Mouse (Mus musculus) kidney, adult 18-20 months (tissue): ENCODE measurements around the gene Sh3d21.
A peak's percentile ranks its signal among the peaks of the same experiment; 100 is the strongest.

Source experiments
- DNase-seq: peaks from one replicate; pipeline ENCODE4 v3.0.0; 2021

Sh3d21 gene

GRCm38 (mm10) chr4:126105131-126105783 lies 58.0 kb downstream of the Sh3d21 start:
- DNase-seq, result no peak

- DNase-seq, result peak; percentile 83
These were observed 58.8 kb downstream of the Sh3d21 start for GRCm38 (mm10) chr4:126104261-126105075.

GRCm38 (mm10) chr4:126103590-126104068 lies 59.7 kb downstream of the Sh3d21 start, which contains the start of gene Stk40:
TSS of gene Stk40 (plus strand) at chr4:126103957.
- DNase-seq, result peak; percentile 94

- peak; percentile 79 for DNase-seq
These were observed 60.2 kb downstream of the Sh3d21 start for GRCm38 (mm10) chr4:126103057-126103581.

DNA sequence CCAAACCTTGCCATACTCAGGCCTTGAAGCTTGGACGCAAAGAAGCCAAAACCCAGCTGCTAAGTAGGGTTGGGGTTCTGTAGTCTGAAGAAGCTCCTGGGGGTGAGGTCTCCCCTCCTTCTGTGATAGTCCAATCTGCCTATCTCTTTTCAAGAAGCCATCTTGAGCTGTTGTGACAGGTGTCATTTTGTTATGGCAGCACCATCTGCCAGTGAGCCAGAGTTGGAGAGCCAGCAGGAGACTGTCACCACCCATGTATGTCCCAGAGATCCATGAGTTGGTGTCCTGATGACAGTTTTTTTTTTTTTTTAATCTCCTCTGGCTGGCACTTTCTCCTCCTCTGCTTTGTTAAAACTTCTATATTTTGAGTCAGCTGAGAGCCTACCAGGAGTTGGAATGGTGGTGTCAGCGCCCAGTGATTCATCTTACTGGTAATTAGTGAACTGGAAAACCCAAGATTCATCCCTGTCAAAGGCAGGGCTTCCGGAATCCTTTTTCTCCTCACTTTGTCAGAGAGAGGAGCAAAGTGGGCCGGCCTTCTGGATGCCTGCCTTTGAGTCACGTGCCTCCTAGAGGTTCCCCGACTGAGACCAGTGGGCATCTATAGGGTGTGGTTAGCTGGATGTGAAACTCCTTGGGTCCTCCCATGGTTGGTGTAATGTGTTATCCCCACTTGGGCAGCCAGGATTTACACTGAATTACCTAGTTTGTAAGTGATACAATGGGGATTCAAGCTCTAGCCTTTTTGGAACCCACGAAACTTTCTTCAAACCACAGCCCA lies 61.0 kb downstream of the Sh3d21 start:
- no peak for DNase-seq

- DNase-seq, result no peak
These were observed 62.5 kb downstream of the Sh3d21 start for GRCm38 (mm10) chr4:126100764-126101163.
